Mouse (Mus musculus) kidney, embryonic 14.5 days (tissue): Measurements from ENCODE around the gene Lmbr1l. TPM values are rescaled to one million over a fixed set of nuclear protein-coding genes. Genes with fewer than 3 reads are reported as not detected.
"Not testable (repeated sequence)": the region's sequence is repeated elsewhere in the genome, so short reads cannot be mapped to it uniquely, and the experiment has no call there.

Experiments used
- ATAC-seq: fragments of 200-750 bp; cut with Nextera tagmentation; 2 replicates; pipeline ENCODE4 v1.8.0; 2017; ENCODE audit warnings: moderate number of reproducible peaks, mild to moderate bottlenecking, moderate TSS enrichment, moderate library complexity; ENCODE audit not compliant: low FRiP score, low TSS enrichment
- H3K27ac ChIP-seq: fragments of 300-500 bp; sonication (generic); 2 replicates; pipeline ENCODE4 v1.5.1; 2014; ENCODE audit warnings: low read depth, mild to moderate bottlenecking, low read length, moderate library complexity, mixed read lengths
- H3K27me3 ChIP-seq: fragments of 300-500 bp; sonication (generic); 2 replicates; pipeline ENCODE4 v1.6.1; 2014; ENCODE audit warnings: mild to moderate bottlenecking, low read length; ENCODE audit not compliant: control insufficient read depth, insufficient read depth
- H3K36me3 ChIP-seq: fragments of 300-500 bp; sonication (generic); 2 replicates; pipeline ENCODE4 v1.6.1; 2014; ENCODE audit warnings: low read length, mixed read lengths; ENCODE audit not compliant: control insufficient read depth, insufficient read depth
- H3K4me1 ChIP-seq: fragments of 300-500 bp; sonication (generic); 2 replicates; pipeline ENCODE4 v1.6.1; 2014; ENCODE audit warnings: low read length, mixed read lengths; ENCODE audit not compliant: control insufficient read depth, insufficient read depth
- H3K4me2 ChIP-seq: fragments of 300-500 bp; sonication (generic); replicated peaks from 2 replicates; pipeline ENCODE4 v1.6.1; 2014; ENCODE audit warnings: low read depth, mild to moderate bottlenecking, low read length
- H3K4me3 ChIP-seq: fragments of 300-500 bp; sonication (generic); 2 replicates; pipeline ENCODE4 v1.5.1; 2014; ENCODE audit warnings: mild to moderate bottlenecking, low read length
- H3K9ac ChIP-seq: fragments of 300-500 bp; sonication (generic); 2 replicates; pipeline ENCODE4 v1.6.1; 2014; ENCODE audit warnings: low read depth, mild to moderate bottlenecking, low read length, moderate library complexity
- H3K9me3 ChIP-seq: fragments of 300-500 bp; sonication (generic); 2 replicates; pipeline ENCODE4 v1.6.1; 2016; ENCODE audit warnings: low read length; ENCODE audit not compliant: control insufficient read depth
- WGBS: fragments of 180-500 bp; shearing (Covaris S2); extraction: QIAGEN DNeasy Blood & Tissue Kit; methylation state at CpG from one replicate; pipeline ENCODE4 v1.1.7; 2014; 5-methylcytosine and 5-hydroxymethylcytosine counted together
- polyA plus RNA-seq: library from polyadenylated mRNA; unstranded; fragments of >200 nt; fragmentation: Nextera tagmentation; extraction: Ambion mirVana; gene quantifications from 2 replicates; pipeline ENCODE4 v1.2.1, GENCODE M21; 2014

Gene Lmbr1l
- polyA plus RNA-seq, 1 experiment from 2014 or later: 5.5 TPM

GRCm38 (mm10) chr15:98952751-98953400 is 34.8 kb upstream of the Lmbr1l start:
- peaks cover 14% of the 10 kb centered on the region; the same call in 1 of the 2 replicates for H3K4me1 ChIP-seq
- ATAC-seq: peak; percentile 85

GRCm38 (mm10) chr15:98952063-98952455 is 34.0 kb upstream of the Lmbr1l start:
- Histone ChIP-seq H3K27ac (peak overlapping the region; percentile 18; the same call in 1 of the 2 replicates), H3K36me3 (peaks cover 12% of the 10 kb centered on the region), H3K9me3 (no peaks in the 10 kb centered on the region), H3K4me1 (peaks cover 14% of the 10 kb centered on the region; the same call in 1 of the 2 replicates), H3K9ac (peak overlapping the region; percentile 75), H3K4me2 (peak overlapping the region; percentile 65), H3K4me3 (peak overlapping the region; percentile 54), H3K27me3 (no peaks in the 10 kb centered on the region)
- 30% methylated on average over 5 of the region's 5 CpGs for WGBS
- no peak for ATAC-seq

More at GRCm38 (mm10) chr15:98952751-98953400, 34.8 kb upstream of the Lmbr1l start:
- H3K27me3 ChIP-seq: no peaks in the 10 kb centered on the region
- peak overlapping the region; percentile 54 for H3K4me3 ChIP-seq
- under 1% methylated on average over 41 of the region's 41 CpGs for whole genome bisulfite sequencing
- H3K27ac ChIP-seq: peak overlapping the region; percentile 98
- peak overlapping the region; percentile 65 for H3K4me2 ChIP-seq
- peak overlapping the region; percentile 75 for H3K9ac ChIP-seq
- H3K9me3 ChIP-seq: no peaks in the 10 kb centered on the region
- H3K36me3 ChIP-seq: peaks cover 12% of the 10 kb centered on the region

- WGBS: 91% methylated on average over 11 of the region's 15 CpGs
- H3K9ac ChIP-seq: peak overlapping the region; percentile 75
- peak overlapping the region; percentile 65 for H3K4me2 ChIP-seq
- H3K9me3 ChIP-seq, H3K27me3 ChIP-seq, ATAC-seq: not testable (repeated sequence)
- H3K36me3 ChIP-seq: peaks cover 12% of the 10 kb centered on the region
- H3K27ac ChIP-seq: peak overlapping the region; percentile 18; the same call in 1 of the 2 replicates
- peak overlapping the region; percentile 54 for H3K4me3 ChIP-seq
- H3K4me1 ChIP-seq: peaks cover 14% of the 10 kb centered on the region; the same call in 1 of the 2 replicates
Observed at GRCm38 (mm10) chr15:98951122-98952062, 33.4 kb upstream of the Lmbr1l start.

GRCm38 (mm10) chr15:98949607-98949892 is 31.5 kb upstream of the Lmbr1l start:
- ATAC-seq: no peak
- H3K4me1 ChIP-seq: peaks cover 8% of the 10 kb centered on the region; the same call in 1 of the 2 replicates
- WGBS: 79% methylated on average over 3 of the region's 3 CpGs
- no peak overlapping the region for H3K9ac ChIP-seq
- no peak overlapping the region for H3K27ac ChIP-seq
- no peak overlapping the region for H3K4me2 ChIP-seq
- H3K36me3 ChIP-seq: peaks cover 12% of the 10 kb centered on the region
- H3K9me3 ChIP-seq: no peaks in the 10 kb centered on the region
- no peak overlapping the region for H3K4me3 ChIP-seq
- H3K27me3 ChIP-seq: no peaks in the 10 kb centered on the region

- ATAC-seq: no peak
- no peaks in the 10 kb centered on the region for H3K27me3 ChIP-seq
- WGBS: 77% methylated on average over 6 of the region's 6 CpGs
Observed at GRCm38 (mm10) chr15:98948857-98949606, 31.0 kb upstream of the Lmbr1l start.

GRCm38 (mm10) chr15:98948382-98948781 is 30.4 kb upstream of the Lmbr1l start:
- H3K4me2 ChIP-seq: no peak overlapping the region
- no peak overlapping the region for H3K9ac ChIP-seq
- H3K36me3 ChIP-seq: peaks cover 12% of the 10 kb centered on the region
- no peak overlapping the region for H3K27ac ChIP-seq
- ATAC-seq: no peak
- H3K4me3 ChIP-seq: no peak overlapping the region
- H3K9me3 ChIP-seq: no peaks in the 10 kb centered on the region
- H3K4me1 ChIP-seq: peaks cover 7% of the 10 kb centered on the region; the same call in 1 of the 2 replicates
- H3K27me3 ChIP-seq: no peaks in the 10 kb centered on the region

More at GRCm38 (mm10) chr15:98948857-98949606, 31.0 kb upstream of the Lmbr1l start:
- Histone ChIP-seq H3K36me3 (peaks cover 12% of the 10 kb centered on the region), H3K9me3 (no peaks in the 10 kb centered on the region), H3K27ac (no peak overlapping the region), H3K4me2 (no peak overlapping the region), H3K4me1 (peaks cover 7% of the 10 kb centered on the region; the same call in 1 of the 2 replicates), H3K4me3 (no peak overlapping the region), H3K9ac (no peak overlapping the region)

GRCm38 (mm10) chr15:98947884-98948283 is 29.9 kb upstream of the Lmbr1l start:
- 62% methylated on average over 3 of the region's 3 CpGs for WGBS
- no peak for ATAC-seq
- no peaks in the 10 kb centered on the region for H3K9me3 ChIP-seq
- peaks cover 12% of the 10 kb centered on the region for H3K36me3 ChIP-seq
- no peak overlapping the region for H3K4me2 ChIP-seq
- H3K27me3 ChIP-seq: no peaks in the 10 kb centered on the region
- no peak overlapping the region for H3K9ac ChIP-seq
- H3K4me3 ChIP-seq: no peak overlapping the region
- peaks cover 7% of the 10 kb centered on the region; the same call in 1 of the 2 replicates for H3K4me1 ChIP-seq
- no peak overlapping the region for H3K27ac ChIP-seq

- no peak overlapping the region for H3K27ac ChIP-seq
- H3K9me3 ChIP-seq: no peaks in the 10 kb centered on the region
- H3K9ac ChIP-seq: no peak overlapping the region
- no peaks in the 10 kb centered on the region for H3K4me1 ChIP-seq
- WGBS: 71% methylated on average over 4 of the region's 4 CpGs
- no peak overlapping the region for H3K4me3 ChIP-seq
- H3K27me3 ChIP-seq: no peaks in the 10 kb centered on the region
- no peak overlapping the region for H3K4me2 ChIP-seq
- no peaks in the 10 kb centered on the region for H3K36me3 ChIP-seq
- no peak; the same call in 1 of the 2 replicates for ATAC-seq
Observed at GRCm38 (mm10) chr15:98943133-98943532, 25.1 kb upstream of the Lmbr1l start.
